Mouse (Mus musculus) hindbrain, embryonic 14.5 days (tissue): ENCODE results near the gene Kcnn4. TPM values are rescaled to one million over a fixed set of nuclear protein-coding genes. Genes with fewer than 3 reads are reported as not detected.

Source experiments
- ATAC-seq: fragments of 200-750 bp; cut with Nextera tagmentation; 2 replicates; pipeline ENCODE4 v1.8.0; 2017; ENCODE audit warnings: moderate number of reproducible peaks, mild to moderate bottlenecking, moderate TSS enrichment, moderate library complexity; ENCODE audit not compliant: low FRiP score
- DNase-seq: peaks from one replicate; pipeline ENCODE4 v3.0.0-alpha.2; 2015; ENCODE audit warnings: low spot score
- H3K27ac ChIP-seq: fragments of 300-500 bp; sonication (generic); 2 replicates; pipeline ENCODE4 v1.5.1; 2014; ENCODE audit warnings: mild to moderate bottlenecking, moderate library complexity
- H3K27me3 ChIP-seq: fragments of 300-500 bp; sonication (generic); 2 replicates; pipeline ENCODE4 v1.6.1; 2014; ENCODE audit warnings: mild to moderate bottlenecking, low read length, mixed read lengths; ENCODE audit not compliant: control insufficient read depth, insufficient read depth
- H3K36me3 ChIP-seq: fragments of 300-500 bp; sonication (generic); replicated peaks from 2 replicates; pipeline ENCODE4 v1.6.1; 2014; ENCODE audit not compliant: control insufficient read depth, insufficient read depth
- H3K4me1 ChIP-seq: fragments of 300-500 bp; sonication (generic); replicated peaks from 2 replicates; pipeline ENCODE4 v1.6.1; 2014; ENCODE audit warnings: antibody characterized with exemption, low read length, mixed read lengths; ENCODE audit not compliant: control insufficient read depth, insufficient read depth
- H3K4me2 ChIP-seq: fragments of 300-500 bp; sonication (generic); replicated peaks from 2 replicates; pipeline ENCODE4 v1.6.1; 2014; ENCODE audit warnings: mild to moderate bottlenecking, moderate library complexity
- H3K4me3 ChIP-seq: fragments of 300-500 bp; sonication (generic); replicated peaks from 2 replicates; pipeline ENCODE4 v1.5.1; 2014; ENCODE audit warnings: mild to moderate bottlenecking, low read length
- H3K9ac ChIP-seq: fragments of 300-500 bp; sonication (generic); 2 replicates; pipeline ENCODE4 v1.6.1; 2014
- H3K9me3 ChIP-seq: fragments of 300-500 bp; sonication (generic); 2 replicates; pipeline ENCODE4 v1.6.1; 2016; ENCODE audit warnings: low read length; ENCODE audit not compliant: control insufficient read depth
- WGBS: fragments of 180-500 bp; shearing (Covaris S2); extraction: QIAGEN DNeasy Blood & Tissue Kit; methylation state at CpG from one replicate; pipeline ENCODE4 v1.1.7; 2014; 5-methylcytosine and 5-hydroxymethylcytosine counted together
- polyA plus RNA-seq: library from polyadenylated mRNA; unstranded; fragments of >200 nt; fragmentation: Nextera tagmentation; extraction: Ambion mirVana; gene quantifications from 2 replicates; pipeline ENCODE4 v1.2.1, GENCODE M21; 2014

Kcnn4 gene
- polyA plus RNA-seq, 1 experiment from 2014 or later: 2.8 TPM

- DNase-seq: peak; percentile 95
- WGBS: 26% methylated on average over 10 of the region's 10 CpGs
- no peaks in the 10 kb centered on the region for H3K36me3 ChIP-seq
- no peak overlapping the region for H3K9ac ChIP-seq
- H3K4me2 ChIP-seq: no peak overlapping the region
- H3K27ac ChIP-seq: no peak overlapping the region
- peak; percentile 80; the same call in 1 of the 2 replicates for ATAC-seq
- no peaks in the 10 kb centered on the region for H3K27me3 ChIP-seq
- no peak overlapping the region for H3K4me3 ChIP-seq
- H3K4me1 ChIP-seq: no peaks in the 10 kb centered on the region
- no peaks in the 10 kb centered on the region for H3K9me3 ChIP-seq
These were observed 5.2 kb upstream of the Kcnn4 start for GRCm38 (mm10) chr7:24364827-24365226.

- Histone ChIP-seq H3K27ac (no peak overlapping the region), H3K27me3 (no peaks in the 10 kb centered on the region), H3K4me3 (no peak overlapping the region), H3K36me3 (no peaks in the 10 kb centered on the region), H3K4me2 (no peak overlapping the region), H3K4me1 (no peaks in the 10 kb centered on the region), H3K9ac (no peak overlapping the region), H3K9me3 (no peaks in the 10 kb centered on the region)
- 81% methylated on average over 5 of the region's 5 CpGs for WGBS
- DNase-seq (no peak), ATAC-seq (0 out of 2 replicates have a peak, but pooled peaks have one; percentile 39)
These were observed 4.6 kb upstream of the Kcnn4 start for GRCm38 (mm10) chr7:24365258-24366014.

DNA sequence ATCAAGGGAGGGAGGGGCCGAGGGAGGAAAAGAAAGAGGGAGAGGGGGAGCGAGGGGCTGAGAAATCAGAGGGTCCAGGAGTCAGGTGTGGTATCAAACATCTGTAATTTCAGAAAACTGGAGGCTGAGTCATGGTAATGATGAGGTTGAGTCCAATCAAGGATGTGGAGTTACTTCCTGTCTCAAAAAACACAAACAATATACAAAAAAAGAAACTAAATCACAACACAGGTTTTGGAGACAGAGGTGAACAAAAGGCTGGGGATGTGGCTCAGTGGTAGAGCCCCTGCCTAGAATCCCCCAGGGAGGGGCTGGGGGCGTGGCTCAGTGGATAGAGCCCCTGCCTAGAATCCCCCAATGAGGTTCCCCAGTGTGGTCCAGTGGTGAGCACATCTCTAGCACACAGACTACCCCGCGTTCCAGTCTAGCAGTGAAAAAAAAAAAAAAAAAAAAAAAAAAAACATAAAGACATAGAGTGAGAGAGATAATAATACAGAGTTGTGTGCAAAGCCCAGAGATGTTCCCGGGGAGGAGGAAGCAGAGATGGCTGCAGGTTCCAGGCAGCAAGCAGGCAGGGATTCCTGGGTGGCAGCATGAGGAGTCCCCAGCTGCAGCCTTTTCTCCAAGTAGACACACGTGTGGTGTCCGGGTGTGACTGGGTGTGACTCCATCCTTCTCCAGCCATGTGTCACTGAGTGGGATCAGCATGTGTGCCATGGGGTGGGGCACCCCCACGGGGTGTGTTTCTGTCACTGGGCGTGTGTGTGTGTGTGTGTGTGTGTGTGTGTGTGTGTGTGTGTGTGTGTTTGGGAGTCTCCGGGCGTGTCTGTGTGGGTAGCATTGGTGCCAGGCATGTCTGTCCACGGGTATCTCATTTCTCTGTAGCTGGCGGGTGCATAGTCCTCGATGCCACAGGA is 3.1 kb upstream of the Kcnn4 start:
- H3K27me3 ChIP-seq: no peaks in the 10 kb centered on the region
- H3K27ac ChIP-seq: no peak overlapping the region
- no peaks in the 10 kb centered on the region for H3K36me3 ChIP-seq
- no peaks in the 10 kb centered on the region for H3K4me1 ChIP-seq
- DNase-seq: no peak
- no peaks in the 10 kb centered on the region for H3K9me3 ChIP-seq
- no peak overlapping the region for H3K4me2 ChIP-seq
- no peak for ATAC-seq
- H3K9ac ChIP-seq: no peak overlapping the region
- H3K4me3 ChIP-seq: no peak overlapping the region
- 77% methylated on average over 15 of the region's 15 CpGs for WGBS

GRCm38 (mm10) chr7:24368226-24368625 is 1.8 kb upstream of the Kcnn4 start:
- Histone ChIP-seq H3K9me3 (no peaks in the 10 kb centered on the region), H3K4me3 (no peak overlapping the region), H3K36me3 (no peaks in the 10 kb centered on the region), H3K9ac (no peak overlapping the region), H3K4me1 (no peaks in the 10 kb centered on the region), H3K27me3 (no peaks in the 10 kb centered on the region), H3K4me2 (no peak overlapping the region), H3K27ac (no peak overlapping the region)
- WGBS: 67% methylated on average over 4 of the region's 4 CpGs
- DNase-seq (no peak), ATAC-seq (no peak)

- WGBS: 89% methylated on average over 7 of the region's 7 CpGs
- no peak overlapping the region for H3K27ac ChIP-seq
These were observed 1.1 kb upstream of the Kcnn4 start for GRCm38 (mm10) chr7:24368946-24369345.

GRCm38 (mm10) chr7:24371012-24371808 is 1.1 kb downstream of the Kcnn4 start:
- no peak overlapping the region for H3K4me3 ChIP-seq
- H3K36me3 ChIP-seq: no peaks in the 10 kb centered on the region
- no peaks in the 10 kb centered on the region for H3K27me3 ChIP-seq
- no peak for ATAC-seq
- DNase-seq: no peak
- H3K9me3 ChIP-seq: no peaks in the 10 kb centered on the region
- no peak overlapping the region for H3K4me2 ChIP-seq
- 0 out of 2 replicates have a peak, but pooled peaks cover 4% of the 10 kb centered on the region for H3K4me1 ChIP-seq
- 79% methylated on average over 7 of the region's 7 CpGs for WGBS
- no peak overlapping the region for H3K9ac ChIP-seq
- no peak overlapping the region for H3K27ac ChIP-seq

More at GRCm38 (mm10) chr7:24368946-24369345, 1.1 kb upstream of the Kcnn4 start:
- H3K27me3 ChIP-seq: no peaks in the 10 kb centered on the region
- H3K4me1 ChIP-seq: 0 out of 2 replicates have a peak, but pooled peaks cover 4% of the 10 kb centered on the region
- H3K9me3 ChIP-seq: no peaks in the 10 kb centered on the region
- H3K36me3 ChIP-seq: no peaks in the 10 kb centered on the region
- DNase-seq (no peak), ATAC-seq (no peak)
- H3K4me3 ChIP-seq: no peak overlapping the region
- no peak overlapping the region for H3K9ac ChIP-seq
- no peak overlapping the region for H3K4me2 ChIP-seq

- Histone ChIP-seq H3K27ac (no peak overlapping the region), H3K27me3 (no peaks in the 10 kb centered on the region), H3K4me3 (no peak overlapping the region), H3K4me2 (no peak overlapping the region), H3K36me3 (no peaks in the 10 kb centered on the region), H3K9me3 (no peaks in the 10 kb centered on the region), H3K4me1 (0 out of 2 replicates have a peak, but pooled peaks cover 4% of the 10 kb centered on the region), H3K9ac (no peak overlapping the region)
- ATAC-seq (no peak), DNase-seq (no peak)
- WGBS: 72% methylated on average over 3 of the region's 3 CpGs
These were observed 1.7 kb downstream of the Kcnn4 start for GRCm38 (mm10) chr7:24371809-24372145.

DNA sequence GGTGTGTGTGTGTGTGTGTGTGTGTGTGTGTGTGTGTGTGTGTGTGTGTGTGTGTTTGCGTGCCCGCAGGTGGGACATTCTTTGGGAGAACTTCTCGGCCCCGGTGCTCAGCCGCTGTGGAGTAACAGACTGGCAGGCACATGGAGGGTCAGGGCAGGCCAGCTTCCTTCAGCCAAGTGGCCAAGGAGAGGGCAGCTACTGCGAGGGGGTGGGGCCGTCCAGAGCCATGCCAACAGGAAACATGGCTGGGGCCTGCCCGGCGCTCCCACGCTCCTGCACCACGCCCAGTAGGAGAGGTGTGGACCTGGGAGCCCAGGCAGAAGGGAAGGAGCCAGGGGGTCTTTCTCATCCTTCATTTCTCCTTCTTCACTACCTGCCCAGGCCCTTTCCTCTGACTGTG is 2.2 kb downstream of the Kcnn4 start:
- WGBS: 86% methylated on average over 9 of the region's 11 CpGs
- Histone ChIP-seq H3K4me2 (no peak overlapping the region), H3K36me3 (no peaks in the 10 kb centered on the region), H3K27ac (no peak overlapping the region), H3K9me3 (no peaks in the 10 kb centered on the region), H3K4me3 (no peak overlapping the region), H3K27me3 (no peaks in the 10 kb centered on the region; the same call in 1 of the 2 replicates), H3K9ac (no peak overlapping the region), H3K4me1 (peaks cover 4% of the 10 kb centered on the region; the same call in 1 of the 2 replicates)
- no peak for ATAC-seq
- DNase-seq: no peak
